Mouse (Mus musculus): ENCODE results near the gene Tnfrsf14.

The Tnfrsf14 gene

DNA sequence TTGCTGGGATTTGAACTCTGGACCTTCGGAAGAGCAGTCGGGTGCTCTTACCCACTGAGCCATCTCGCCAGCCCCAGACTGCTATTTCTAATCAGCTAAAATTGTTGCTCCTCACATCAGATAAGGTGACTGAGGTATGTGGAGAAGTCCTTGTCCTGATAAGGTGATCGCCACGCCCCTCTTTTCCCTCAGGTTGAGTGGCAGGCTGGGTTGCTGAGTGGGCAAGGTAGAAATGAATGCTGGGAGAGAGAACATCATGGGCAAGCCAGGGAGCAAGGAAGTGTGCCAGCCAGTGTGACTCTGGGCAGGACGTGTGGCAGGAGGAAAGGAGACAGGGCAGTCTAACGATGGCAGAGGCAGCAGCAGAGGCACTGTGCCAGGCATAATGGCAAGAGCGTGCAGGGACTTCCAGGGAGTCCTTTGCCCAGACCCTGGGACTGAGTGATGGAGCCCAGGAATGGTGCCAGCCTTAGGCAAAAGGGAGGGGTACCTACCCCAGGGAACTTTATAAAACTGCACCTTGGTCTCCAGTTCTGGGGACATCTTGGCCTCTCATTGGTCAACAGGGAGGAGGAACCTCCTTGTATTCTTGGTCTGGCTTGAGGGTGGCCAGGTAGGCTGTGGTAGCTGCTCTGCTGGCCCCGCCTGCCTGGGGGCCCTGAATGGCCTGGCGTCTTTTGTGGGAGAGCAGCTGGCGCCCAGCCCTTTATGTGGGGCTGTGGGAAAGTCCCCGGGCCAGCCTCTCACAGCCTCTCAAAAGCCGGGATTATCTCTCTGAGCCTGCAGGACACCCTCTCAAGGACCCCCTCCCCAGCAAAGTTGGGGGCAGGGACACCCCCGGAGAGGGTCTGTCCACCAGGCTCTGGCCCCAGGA lies 19.9 kb upstream of the Tnfrsf14 start:
- DNase-seq: peak; percentile 42

DNA sequence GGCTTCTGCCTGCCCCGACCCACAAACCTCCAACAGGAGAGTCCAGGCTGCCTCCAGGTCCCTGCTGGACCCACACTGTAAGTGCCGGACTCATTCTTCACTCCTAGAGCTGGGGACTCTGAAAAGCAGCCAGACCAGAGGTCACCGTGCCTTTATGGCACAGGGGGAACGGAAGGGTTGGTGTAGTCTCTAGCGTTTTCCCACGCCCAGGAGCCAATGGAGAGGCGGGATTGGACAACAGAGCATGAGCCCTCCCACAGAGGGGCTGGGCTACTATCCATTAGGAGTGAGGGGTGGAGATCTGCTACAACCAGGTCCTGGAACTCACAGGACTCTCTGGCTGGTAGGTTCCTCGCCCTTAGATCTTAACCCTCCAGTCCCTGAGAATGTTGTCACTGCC lies 18.0 kb upstream of the Tnfrsf14 start:
- DNase-seq: peak; percentile 55

DNA sequence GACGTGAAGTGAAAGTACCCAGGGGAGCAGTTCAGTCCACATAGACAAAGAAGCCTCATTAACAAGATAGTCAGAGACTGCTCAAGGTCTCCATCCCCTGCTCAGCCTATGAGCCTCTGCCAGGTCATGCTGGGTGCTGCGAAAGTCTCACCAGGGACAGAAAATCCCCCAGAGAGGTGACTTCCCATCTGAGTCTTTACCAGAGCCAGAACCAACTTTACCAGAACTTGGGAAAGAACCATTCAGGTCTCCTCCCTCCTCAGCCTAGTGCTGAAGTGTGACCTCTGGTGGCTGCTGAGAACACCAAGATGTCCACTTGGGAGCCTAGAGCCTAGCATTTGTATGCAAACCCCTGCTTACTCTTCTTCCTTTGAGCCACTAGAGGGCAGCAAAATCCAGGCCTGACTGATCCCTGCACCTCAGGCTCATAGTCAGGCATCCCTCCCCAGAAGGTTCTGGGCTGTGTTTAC lies 15.8 kb upstream of the Tnfrsf14 start:
- DNase-seq: peak; percentile 67

DNA sequence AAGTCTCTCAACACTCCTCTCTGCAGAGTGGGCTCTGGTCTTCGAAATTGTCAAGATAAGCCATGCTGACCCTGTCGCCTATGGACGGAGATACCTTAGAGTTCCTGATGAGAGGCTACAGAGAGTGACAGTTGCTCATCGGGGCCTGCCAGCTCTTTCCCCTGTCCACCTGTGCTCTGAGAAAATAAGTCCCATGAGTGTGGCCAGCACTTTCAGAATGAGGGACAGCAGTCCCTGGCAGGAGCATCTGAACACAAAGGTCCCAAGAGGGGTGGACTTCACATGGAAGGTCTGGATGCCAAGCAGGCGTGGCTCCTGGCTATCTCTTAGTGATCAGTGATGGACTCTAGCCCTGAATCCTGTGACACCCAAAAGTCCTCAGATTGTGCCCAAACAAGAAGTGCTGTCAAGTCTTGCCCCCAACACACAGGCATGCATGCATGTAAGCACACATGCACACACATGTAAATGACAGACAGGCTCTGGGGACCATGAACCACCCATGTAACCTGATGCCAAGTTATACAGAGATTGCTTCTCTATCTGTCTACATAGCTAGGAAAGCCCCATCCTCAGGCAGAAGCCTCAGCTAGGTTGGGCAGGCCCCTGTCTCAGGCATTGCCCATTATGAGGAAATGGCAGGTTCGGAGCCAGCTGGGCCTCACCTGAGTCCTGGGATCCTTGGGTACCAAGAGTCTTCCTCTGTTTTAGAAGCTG lies 15.1 kb upstream of the Tnfrsf14 start:
- DNase-seq: no peak

GRCm38 (mm10) chr4:154942632-154943322 lies 14.4 kb upstream of the Tnfrsf14 start:
- no peak for DNase-seq

- DNase-seq: no peak
Observed at GRCm38 (mm10) chr4:154941831-154942230, 13.5 kb upstream of the Tnfrsf14 start.

- no peak for DNase-seq
Observed at GRCm38 (mm10) chr4:154940156-154940555, 11.8 kb upstream of the Tnfrsf14 start.

DNA sequence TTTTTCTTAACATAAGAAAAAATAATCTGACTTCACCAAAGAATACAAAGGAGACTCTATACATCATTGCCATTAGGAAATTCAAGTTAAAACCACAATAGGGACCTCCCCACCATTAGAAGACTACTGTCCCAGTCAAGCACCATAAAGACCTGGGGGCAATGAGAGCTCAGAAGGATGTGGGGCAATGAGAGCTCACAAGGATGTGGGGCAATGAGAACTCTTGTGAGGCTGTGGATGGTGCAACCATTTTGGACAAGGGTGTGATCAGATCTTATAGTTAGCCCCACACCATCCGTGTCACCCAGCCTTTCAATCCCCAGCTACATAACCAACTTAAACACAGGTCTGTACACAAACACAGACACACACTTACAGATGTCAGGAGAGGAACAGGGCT lies 9.4 kb upstream of the Tnfrsf14 start:
- DNase-seq: no peak

GRCm38 (mm10) chr4:154936542-154937255 lies 8.3 kb upstream of the Tnfrsf14 start:
- DNase-seq: no peak

GRCm38 (mm10) chr4:154935788-154936187 lies 7.4 kb upstream of the Tnfrsf14 start:
- DNase-seq: no peak

GRCm38 (mm10) chr4:154934800-154935199 lies 6.4 kb upstream of the Tnfrsf14 start:
- DNase-seq: no peak

- DNase-seq: no peak
Observed at GRCm38 (mm10) chr4:154933306-154933907, 5.0 kb upstream of the Tnfrsf14 start.

GRCm38 (mm10) chr4:154929088-154929660 lies 811 bp upstream of the Tnfrsf14 start:
- no peak for DNase-seq

GRCm38 (mm10) chr4:154927899-154928337 lies 445 bp downstream of the Tnfrsf14 start:
- no peak for DNase-seq

GRCm38 (mm10) chr4:154926969-154927898 lies 1.1 kb downstream of the Tnfrsf14 start:
- no peak for DNase-seq

DNA sequence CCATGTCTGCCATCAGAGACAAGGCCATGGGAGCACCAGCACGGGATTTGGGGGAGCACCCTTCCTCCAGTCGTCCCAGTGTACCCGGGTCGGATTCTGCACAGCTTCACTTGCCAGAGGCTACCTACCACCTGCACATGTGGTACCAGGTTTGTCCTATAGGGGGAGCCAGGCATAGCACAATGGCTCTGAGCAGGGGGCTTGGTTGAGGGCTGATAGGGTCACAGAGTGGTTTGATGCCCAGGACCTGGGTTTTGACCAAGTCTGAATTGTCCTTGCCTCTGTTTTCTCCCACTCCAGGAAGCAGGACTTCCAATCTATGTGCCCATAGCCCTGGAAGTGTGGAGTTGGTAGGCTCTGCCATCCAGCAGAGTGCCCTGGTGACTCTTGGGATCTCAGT lies 3.0 kb downstream of the Tnfrsf14 start:
- DNase-seq: no peak

GRCm38 (mm10) chr4:154922931-154923330 lies 5.4 kb downstream of the Tnfrsf14 start:
- no peak for DNase-seq

GRCm38 (mm10) chr4:154922291-154922690 lies 6.1 kb downstream of the Tnfrsf14 start:
- no peak for DNase-seq

GRCm38 (mm10) chr4:154916662-154917061 lies 11.7 kb downstream of the Tnfrsf14 start:
- no peak for DNase-seq

- DNase-seq: no peak
Observed at GRCm38 (mm10) chr4:154915286-154915685, 13.1 kb downstream of the Tnfrsf14 start.

DNA sequence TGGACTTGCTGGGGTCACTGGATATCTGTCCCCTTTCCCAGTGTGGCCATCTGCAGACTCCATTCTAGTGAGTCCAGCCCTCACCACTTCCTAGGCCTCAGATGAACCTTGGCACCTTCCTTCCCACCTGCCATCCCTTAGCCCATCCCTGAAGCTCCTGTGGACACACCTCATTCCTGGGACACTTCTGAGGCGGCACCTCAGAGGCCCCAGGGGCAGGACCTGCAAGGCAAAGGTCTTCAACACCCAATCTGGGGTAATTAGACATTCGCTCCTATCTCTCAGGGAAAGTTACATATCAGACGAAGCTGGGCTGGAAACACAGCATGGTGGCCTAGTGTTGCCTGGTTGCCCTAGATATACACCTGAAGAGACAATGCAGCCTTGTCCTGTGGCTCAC lies 13.7 kb downstream of the Tnfrsf14 start:
- no peak for DNase-seq

Measured in right cerebral cortex, postnatal 25 days (tissue).